Mouse (Mus musculus): ENCODE results near the gene Tex14. TPM values are rescaled to one million over a fixed set of nuclear protein-coding genes. Genes with fewer than 3 reads are reported as not detected.
"Not testable (repeated sequence)": the region's sequence is repeated elsewhere in the genome, so short reads cannot be mapped to it uniquely, and the experiment has no call there.

The Tex14 gene
- total RNA-seq (2021) = not detected

GRCm38 (mm10) chr11:87404876-87405275 lies at the start of gene Tex14, which contains the start of gene Rad51c:
Gene Tex14, plus strand, starts transcription at chr11:87405065.
Gene Rad51c, minus strand, starts transcription at chr11:87404954.
- DNase-seq = no peak

- DNase-seq = peak; percentile 19
Measured at GRCm38 (mm10) chr11:87357317-87358300, 47.3 kb upstream of the Tex14 start.

DNA sequence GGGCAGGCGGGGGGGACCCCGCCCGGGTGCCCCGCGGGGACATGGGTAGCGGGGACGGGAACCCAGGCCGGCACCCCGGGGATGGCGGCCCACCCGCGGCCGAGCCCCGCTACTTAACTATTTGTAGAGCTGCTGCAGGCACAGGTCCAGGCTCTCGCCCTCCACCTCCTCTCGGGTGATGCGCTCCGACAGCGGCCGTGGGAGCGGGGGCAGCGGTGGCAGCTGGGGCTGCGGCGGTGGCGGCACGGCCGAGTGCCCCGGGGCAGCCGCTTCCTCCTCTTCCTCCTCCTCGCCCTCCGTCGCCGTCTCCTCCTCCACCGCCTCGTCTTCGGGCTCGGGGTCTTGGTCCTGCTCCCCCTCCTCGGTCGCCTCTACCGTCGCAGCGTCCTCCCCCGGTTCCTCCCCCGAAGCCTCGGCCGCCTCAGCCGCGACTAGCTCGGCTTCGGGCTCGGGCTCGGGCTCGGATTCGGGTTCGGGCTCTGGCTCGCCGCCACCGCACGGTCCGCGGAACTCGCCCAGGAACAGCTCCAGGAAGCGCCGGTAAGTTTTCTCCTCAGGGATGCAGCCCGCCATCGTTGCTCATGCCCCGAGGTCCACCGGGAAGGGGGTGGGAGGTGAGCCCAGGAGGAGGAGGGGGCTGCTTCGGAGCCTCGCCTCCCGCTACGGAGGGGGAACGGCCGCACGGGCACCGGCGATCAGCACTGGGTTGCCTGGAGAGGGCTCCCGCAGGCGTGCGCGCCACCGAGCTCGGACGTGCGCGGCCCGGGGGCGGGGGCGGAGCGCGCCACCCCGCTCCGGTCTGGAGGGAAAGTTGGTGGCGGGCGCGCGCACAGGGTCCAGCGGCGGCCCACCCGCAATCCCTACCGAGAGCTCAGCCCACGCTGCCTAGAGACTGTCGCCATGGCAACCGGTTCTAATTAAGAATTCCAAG lies 46.3 kb upstream of the Tex14 start, which contains the start of gene Ppm1e:
Gene Ppm1e, minus strand, starts transcription at position 693 of the 931 bp plus-strand sequence.
- DNase-seq = peak; percentile 82

DNA sequence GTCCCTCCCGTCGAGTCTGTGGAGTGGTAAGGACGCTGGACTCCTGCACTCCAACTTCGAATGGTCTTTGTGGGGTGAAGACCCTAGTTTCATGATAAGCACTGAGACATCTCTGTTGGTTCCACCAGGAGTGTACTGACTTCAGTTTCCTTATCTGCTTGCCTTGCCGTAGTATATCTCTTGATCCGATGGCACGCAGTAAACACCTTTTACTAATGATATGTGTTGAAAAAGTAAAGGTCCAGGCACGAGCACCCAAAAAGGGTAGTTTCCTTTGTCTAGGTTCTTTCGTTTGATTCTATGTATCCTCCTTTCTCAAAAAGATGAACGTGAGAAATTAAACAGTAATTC lies 45.6 kb upstream of the Tex14 start:
- DNase-seq = no peak

DNA sequence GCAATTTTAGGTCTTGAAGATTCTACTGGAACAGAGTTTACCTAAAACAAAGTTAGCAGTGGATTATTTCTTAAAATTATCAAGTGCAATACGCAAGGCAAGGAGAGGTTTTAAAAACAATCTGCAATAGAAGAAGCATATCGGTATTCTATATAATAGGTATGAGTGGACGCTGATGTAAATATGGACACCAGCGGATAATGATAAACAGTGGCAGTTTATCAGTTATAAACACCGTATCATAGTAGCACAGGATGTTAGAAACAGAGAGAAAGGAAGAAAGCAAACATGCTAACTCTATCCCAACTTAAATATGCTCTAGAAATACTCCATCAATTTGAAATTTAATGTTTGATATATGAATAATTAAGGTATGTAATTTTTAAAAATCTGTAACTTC lies 39.7 kb upstream of the Tex14 start:
- DNase-seq = no peak

DNA sequence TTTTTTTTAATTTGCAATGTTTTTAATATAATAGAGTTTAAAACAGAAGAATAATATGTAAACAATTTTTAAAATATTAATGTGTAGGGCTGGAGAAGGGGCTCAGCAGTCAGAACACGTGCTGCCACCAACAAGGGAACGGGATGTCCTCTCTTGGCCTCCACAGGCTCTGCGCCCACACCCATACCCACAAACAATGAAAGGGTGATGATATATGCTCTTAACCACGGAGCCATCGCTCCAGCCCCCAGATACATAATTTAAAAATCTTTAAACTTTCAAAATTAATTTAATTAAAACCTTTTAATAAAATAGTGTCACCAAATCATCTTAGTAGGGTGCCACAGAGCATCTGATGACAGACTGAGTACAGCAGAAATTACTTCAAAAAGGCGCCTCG lies 37.8 kb upstream of the Tex14 start:
- no peak for DNase-seq

DNA sequence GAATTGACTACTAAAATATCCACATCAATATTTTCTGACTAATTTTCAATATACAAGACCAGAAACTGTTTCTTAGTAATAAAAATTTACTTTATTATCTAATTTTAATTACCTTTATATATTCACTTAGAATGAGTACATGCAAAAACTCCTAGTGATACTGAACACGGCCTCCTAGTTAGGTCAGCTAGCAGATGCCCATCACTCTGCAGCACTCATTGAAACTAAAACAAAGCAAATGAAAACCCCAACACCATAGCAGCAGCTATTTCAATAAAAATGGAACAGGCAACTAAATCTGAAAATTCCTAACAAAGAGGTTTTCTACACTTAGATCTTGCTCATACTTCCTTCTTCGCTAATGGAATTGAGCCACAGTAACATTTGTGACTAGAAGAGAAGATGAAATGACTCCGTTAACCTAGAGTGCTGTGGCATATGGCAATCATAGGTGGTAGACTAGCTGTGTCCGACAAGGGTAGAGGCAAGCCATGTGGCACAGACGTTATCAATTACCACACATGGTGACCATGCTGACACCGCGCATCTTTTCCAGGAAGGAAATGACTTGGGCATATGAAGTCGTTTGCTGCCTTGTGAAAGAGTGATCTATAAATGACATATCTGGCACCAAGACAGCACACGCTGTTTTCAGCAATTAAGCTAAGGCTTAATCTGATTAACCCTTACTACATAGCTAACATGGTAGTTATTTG lies 36.8 kb upstream of the Tex14 start:
- no peak for DNase-seq

GRCm38 (mm10) chr11:87384551-87384950 lies 20.3 kb upstream of the Tex14 start:
- no peak for DNase-seq

- no peak for DNase-seq
Measured at GRCm38 (mm10) chr11:87385676-87386075, 19.2 kb upstream of the Tex14 start.

GRCm38 (mm10) chr11:87393855-87394254 lies 11.0 kb upstream of the Tex14 start:
- DNase-seq = peak; percentile 58

DNA sequence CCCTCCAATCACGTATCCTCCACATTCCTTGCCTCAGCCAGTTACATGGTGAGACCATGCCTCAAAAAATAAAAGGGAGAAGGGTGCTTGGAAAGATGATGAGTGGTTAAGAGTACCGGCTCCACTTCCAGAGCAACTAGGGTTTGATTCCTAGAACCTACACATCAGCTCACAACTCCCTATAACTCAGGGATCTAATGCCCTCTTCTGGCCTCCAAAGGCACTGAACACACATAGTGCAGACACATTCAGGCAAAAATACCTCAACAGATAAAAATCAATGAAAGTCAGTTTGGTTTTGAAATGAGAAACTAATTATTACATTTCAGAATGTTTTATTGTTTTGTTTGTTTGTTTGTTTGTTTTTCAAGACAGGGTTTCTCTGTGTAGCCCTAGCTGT lies 6.5 kb upstream of the Tex14 start:
- no peak for DNase-seq

- peak; percentile 98 for DNase-seq
Measured at GRCm38 (mm10) chr11:87404111-87404853, 583 bp upstream of the Tex14 start.

- not testable (repeated sequence) for DNase-seq
Measured at GRCm38 (mm10) chr11:87413412-87413811, 8.5 kb downstream of the Tex14 start.

- no peak for DNase-seq
Measured at GRCm38 (mm10) chr11:87416120-87416519, 11.3 kb downstream of the Tex14 start.

DNA sequence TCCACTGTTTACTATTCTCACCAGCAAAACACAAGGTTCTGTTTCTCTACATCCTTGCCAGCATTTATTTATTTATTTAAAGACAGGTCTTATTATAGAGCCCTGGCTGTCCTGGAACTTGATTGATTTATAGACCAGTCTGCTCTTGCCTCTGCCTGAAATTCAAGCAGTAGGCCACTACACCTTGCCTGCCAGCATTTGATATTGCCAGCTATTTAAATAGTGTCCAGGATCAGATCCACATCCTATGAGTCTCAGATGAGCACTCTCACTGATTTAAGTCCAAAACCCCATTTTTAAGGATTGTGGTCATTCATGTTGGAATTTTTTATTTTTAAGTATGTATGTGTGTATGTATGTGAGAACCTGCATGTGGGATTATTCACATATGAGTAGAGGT lies 16.0 kb downstream of the Tex14 start:
- DNase-seq = no peak

- peak; percentile 27 for DNase-seq
Measured at GRCm38 (mm10) chr11:87421760-87422201, 16.9 kb downstream of the Tex14 start.

GRCm38 (mm10) chr11:87422511-87423340 lies 17.9 kb downstream of the Tex14 start:
- peak; percentile 87 for DNase-seq

- DNase-seq = no peak
Measured at GRCm38 (mm10) chr11:87423551-87424325, 18.9 kb downstream of the Tex14 start.

- no peak for DNase-seq
Measured at GRCm38 (mm10) chr11:87426121-87426449, 21.2 kb downstream of the Tex14 start.
